Mouse (Mus musculus) CD4-positive helper T cell, adult 2 months (primary cell): Measurements from ENCODE around the gene Kcnmb3.
A peak's percentile ranks its signal among the peaks of the same experiment; 100 is the strongest.

ENCODE experiments used
- DNase-seq: peaks from one replicate; pipeline ENCODE4 v3.0.0-alpha.2; 2012; ENCODE audit warnings: low read depth, missing footprints, low spot score

The Kcnmb3 gene

DNA sequence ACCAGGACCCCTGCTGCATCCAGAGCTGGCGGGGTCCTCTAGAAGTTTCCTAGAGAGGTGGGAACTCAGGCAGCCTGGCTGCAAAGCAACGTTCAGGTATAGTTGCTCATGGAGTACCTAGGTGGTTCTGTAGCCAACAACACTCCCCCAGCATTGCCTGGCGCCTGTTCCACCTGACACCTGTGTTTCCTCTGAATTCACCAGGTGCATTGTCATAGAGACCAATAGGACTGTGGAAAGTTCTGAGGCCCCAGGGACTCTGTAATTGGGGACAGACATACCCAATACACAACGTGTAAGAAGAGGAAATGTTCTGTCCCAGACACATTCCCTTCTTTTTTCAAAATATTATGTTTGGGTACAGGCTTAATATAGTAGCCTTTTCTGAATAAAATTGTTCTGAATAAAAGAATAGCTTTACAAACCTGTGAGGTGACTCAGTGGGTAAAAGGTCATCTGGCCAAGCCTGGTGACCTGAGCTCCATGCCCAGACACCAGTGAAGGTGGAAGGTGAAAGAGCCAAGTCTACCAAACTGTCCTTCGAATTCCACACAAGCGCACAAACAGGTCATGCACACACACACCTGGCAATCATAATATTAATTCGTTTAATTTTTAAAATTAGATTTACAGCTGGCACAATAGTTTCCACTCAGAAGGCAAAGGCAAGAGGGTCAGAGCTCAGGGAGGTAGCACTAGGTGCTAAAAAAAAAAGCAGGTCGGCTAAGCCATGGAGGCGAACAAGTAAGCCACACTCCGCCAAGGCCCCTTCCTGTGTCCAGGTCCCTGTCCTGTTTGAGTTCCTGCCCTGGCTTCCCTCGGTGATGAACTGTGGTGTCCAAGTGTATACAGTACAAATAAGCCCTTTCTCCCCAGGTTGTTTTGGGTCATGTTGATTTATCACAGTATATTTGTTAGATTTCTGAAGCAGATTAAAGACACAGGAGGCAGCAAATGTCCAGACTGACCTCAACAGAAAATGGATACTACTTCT, at the start of gene Kcnmb3:
TSS of gene Kcnmb3 (minus strand) at position 135 of the 994 bp plus-strand sequence.
- no peak for DNase-seq

DNA sequence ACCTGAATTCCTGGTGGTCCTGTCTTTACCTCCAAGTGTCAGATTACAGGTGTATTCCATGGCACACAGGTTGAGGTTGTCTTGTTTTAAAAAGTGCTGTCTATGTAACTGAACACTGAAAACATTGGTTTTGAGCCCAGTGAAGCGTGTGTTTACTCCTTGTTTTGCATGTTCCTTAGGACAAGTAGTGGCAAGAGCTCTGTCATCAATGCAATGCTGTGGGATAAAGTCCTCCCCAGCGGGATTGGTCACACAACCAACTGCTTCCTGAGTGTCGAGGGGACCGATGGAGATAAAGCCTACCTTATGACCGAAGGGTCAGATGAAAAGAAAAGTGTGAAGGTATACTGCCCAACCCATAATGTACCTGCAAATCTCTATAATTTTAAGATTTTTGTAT, 46.1 kb upstream of the Kcnmb3 start:
- DNase-seq = no peak

DNA sequence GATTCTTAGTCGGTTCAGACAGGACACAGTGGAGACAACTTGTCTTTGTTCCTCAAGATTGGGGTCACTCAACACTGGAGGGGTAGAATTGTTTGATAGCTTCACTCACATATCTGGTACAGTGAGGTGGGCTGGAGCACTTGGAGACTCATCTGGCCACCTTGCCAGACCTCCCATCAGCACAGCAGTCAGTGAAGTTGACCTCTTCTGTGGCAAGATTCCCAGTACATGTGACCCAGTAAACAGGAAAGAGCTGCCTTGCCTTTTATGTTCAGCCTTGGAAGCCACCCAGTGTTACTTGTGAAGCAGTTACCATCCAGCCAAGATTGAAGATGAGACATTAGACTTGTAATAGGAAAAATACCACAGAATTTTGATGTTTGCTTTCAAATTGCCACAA, 45.5 kb upstream of the Kcnmb3 start:
- DNase-seq = no peak

DNA sequence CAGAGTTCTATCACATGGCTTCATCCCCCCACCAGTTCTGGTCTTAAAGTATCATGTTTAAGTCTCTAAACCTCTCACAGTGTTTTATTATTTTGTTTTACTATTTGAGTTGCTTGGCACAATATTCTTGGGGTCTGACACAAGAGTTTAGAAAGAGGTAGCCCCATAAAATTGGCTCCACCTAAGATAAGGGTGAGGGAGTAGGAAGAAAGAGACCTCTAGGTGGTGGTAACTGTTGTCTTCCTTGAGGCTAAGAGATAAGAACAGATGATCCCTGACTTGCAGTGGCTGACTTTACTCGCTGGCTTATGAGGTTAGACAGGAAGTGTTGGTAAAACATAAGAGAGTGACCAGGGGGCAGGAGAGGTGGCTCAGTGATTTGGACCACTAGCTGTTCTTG, 43.7 kb upstream of the Kcnmb3 start:
- no peak for DNase-seq

DNA sequence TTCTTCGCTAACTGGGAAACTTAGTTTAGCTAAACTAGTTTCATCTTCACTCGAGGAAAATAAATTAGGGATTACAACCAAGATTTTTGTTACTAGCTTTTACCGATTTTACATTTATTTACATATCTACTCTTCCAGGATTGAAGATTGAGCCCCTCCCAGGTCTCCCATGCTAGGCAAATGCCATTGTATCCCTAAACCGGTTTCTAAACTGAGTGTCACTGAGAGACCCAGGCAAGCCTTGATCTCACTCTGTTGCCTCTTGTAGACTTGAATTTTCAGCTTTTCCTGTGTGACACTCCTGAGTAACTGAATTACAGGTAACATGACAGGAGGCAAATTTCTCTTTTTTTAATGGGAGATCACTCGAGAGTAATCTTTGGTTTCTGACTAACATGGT, 38.0 kb upstream of the Kcnmb3 start:
- DNase-seq = no peak

DNA sequence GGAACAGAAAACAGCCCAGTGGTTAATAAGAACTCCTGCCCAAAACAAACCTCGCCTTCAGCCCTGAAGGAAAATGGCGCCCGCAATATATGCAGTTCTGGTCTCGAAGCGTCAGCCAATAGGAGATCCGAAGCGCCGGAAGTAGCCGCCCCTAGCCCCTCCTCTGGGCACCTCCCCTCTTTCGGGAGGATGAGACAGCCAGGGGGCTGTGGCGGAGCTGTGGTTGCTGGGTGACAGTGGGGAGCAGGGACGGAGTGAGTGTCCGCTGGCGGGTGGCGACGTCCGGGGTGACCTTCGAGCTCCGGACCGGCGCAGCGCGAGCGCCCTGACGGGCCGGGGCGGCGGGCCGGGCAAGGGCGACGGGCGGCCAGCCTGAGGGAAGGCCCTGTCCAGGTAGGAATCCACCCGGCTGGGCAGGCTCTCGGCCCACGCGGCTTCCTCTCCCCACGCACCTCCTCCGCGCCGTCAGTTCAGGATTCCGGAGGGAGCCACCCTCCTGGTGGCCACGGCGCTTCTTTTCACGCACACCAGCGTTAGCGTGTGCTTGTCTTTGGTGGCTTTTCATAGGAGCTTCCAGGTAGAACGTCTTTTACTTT, 37.4 kb upstream of the Kcnmb3 start, which contains the start of gene Mfn1:
TSS of gene Mfn1 (plus strand) at position 163 of the 596 bp plus-strand sequence.
- peak; percentile 94 for DNase-seq

DNA sequence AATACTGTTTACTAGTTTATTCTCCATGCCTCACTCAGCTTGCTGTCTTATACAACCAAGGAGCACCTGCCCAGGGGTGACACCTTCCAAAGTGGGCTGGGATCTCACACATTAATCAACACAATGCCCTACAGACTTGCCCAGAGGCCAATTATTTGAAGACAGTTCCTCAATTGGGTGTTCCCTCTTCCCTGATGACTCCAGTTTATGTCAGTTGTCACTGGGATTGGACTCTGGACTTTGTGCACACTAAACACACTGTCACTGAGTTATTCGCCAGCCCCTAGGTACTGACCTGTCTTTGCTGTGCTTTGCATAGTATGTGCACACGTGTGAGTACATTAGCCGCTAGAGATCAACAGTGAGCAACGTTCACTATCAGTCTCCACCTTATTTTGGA, 35.1 kb upstream of the Kcnmb3 start:
- DNase-seq = no peak

DNA sequence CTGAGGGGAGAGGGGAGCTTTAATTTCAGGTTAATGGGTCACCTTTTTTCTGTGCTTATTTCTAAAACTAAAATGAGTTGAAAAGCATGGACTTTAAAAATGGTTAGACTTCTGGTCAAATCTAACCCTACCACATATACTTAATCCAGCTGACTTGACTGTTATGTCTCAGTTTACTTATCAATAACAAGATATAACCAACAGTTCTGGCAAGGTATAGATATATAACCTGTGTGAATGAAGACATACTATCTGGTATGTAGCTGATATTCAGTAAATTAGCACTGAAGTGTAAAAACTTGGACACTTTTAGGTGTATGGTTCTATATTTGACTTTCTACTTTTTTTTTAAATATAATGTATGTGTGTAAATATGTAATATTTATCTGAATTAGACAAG, 21.5 kb upstream of the Kcnmb3 start:
- no peak for DNase-seq

DNA sequence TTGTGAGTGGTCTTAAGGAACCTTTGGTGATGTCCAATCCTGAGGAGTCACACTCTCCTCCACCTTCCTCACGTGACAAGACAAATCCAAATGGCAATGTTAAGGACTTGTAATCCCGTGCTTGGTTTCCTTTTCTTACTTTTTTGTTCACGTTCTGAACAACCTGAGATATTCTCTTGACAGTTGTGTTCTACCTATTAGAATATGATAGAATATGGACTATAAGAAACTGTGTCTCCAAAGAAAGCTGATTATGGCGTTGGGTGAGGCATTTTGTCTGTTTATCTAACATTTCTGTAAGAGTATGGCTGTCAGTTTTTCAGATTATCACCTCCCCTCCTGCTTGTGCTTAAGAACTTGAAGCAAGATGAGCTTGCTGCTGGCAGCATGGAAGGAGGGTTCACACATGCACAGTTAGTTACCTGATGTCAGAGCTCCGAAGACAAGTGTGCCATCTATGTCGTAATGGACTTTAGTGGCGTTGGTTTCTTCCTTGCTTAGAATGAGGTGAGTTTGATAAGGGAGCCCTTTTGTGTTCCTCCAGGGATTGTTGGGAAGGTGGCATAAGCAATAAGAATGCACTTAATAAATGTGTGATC, 20.8 kb upstream of the Kcnmb3 start:
- DNase-seq = no peak

DNA sequence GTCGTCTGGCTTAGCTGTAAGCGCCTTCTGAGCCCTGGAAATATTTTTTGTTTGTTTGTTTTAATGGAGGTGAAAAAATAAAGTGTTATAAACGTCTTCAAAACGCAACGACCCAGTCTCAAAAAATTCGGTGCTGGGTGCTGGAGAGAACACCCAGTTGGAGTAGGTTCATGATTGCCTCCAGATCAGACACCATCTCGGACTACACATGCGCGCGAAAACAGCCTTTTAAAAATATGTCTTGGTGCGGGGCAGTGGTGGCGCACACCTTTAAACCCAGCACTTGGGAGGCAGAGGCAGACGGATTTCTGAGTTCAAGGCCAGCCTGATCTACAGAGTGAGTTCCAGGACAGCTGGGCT, 19.1 kb upstream of the Kcnmb3 start:
- DNase-seq = peak; percentile 51

DNA sequence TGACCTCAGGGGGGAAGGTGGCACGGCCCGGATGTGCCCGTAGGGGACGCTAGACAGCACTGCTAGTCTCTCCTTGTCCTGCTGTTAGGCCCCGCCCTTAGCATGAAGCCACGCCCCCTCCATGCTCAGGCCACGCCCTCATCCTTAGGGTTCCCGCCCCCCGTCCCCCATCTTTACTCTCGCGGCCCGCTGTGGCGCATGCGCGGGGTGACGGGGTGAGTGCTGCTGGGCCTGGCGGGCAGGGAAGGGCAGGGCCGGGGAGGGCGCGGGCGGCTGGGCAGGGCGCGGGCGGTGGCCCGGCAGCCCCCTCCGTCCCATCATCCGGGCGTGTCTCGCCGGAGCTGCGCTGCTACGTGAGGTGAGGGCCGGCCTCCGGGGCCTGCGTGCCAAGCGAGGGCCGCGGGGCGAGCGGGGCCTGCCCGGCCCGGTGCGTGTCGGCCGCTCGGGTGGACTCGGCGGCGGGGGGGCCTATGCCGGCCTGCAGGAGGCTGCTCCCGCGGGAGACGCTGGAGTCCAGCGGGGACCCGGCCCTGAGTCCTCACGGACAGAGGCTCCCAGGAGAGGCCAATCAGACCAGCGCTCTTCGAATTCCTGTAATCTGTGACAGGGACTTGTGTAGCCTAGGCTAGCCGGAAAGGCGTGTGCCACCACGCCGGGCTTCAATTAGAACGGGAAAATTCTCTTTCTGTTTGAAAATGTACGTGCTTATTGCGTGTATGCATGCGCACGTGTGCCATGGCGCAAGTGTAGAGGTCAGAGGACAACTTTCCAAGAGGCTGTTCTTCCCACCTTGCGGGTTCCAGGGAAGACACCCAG, 18.6 kb upstream of the Kcnmb3 start:
- DNase-seq = peak; percentile 95

DNA sequence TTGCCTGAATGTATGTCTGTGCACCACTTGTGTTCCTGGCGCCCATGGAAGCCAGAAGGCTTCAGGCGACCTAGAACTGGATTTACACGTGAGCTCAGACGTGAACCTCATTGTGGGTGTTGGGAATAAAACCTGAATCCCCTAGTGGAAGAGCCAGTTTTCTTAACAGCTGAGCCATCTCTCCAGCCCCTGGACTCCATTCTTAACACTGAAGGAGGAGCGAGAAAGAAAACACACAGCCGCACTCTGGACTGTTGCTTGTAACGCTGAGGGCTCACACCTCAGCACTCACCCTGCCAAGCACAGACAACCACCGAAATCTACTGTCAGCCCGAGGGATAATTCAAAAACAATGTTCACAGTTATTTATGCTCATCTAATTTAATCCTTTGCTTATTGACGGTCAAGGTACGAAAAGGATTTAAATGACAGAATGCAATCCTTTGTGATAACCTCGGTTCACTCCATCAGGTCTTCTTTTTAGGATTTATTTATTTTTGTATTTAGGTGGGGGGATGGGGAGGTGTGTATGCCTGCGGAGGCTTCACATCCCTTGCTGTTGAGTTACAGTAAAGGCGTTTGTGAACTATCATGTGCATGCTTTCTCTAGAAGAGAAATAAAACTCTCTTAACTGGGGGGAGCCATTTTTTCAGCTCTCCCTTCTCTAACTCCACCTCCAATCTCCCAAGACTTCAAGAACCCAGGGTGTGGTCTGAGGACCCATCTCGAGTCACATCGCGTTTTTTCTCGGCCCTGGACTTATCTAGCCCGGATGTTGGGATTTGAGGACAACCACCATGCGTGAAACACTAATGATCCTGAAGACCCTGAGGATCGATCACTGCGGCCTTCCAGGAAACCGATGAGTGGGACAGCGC, 17.7 kb upstream of the Kcnmb3 start, which contains the start of gene Zfp639:
TSS of gene Zfp639 (plus strand) at position 764 of the 879 bp plus-strand sequence.
- DNase-seq = peak; percentile 15

DNA sequence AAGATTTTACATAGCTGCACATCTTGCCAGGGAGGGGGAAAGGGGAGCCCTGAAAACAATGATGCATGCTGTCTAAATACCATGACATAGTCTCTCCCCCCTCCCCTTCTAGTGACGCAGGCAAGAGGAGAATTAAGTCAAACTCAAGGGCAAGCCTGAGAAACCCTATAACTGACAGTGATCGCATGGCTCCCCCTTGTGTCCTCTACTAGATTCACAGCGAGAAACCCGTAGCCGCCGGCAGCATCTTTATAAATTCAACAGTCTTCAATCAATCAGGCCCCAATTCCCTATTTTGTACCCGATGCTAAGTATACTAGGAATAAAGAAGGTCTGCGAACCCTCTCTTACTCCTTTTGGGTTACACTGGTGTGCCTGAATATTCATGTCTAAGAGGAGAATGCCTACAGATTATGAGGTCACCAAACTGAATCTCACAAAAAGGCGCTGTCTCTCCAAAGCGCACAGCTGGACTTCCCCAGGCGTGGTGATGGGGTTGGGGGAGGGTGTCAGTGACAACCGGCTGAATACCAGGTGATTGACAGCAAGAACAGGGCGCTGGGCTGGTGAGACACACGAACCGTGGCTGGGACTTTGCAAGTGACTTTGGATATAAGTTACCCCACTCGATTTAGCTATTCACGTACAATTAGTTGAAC, 16.8 kb upstream of the Kcnmb3 start:
- peak; percentile 88 for DNase-seq

DNA sequence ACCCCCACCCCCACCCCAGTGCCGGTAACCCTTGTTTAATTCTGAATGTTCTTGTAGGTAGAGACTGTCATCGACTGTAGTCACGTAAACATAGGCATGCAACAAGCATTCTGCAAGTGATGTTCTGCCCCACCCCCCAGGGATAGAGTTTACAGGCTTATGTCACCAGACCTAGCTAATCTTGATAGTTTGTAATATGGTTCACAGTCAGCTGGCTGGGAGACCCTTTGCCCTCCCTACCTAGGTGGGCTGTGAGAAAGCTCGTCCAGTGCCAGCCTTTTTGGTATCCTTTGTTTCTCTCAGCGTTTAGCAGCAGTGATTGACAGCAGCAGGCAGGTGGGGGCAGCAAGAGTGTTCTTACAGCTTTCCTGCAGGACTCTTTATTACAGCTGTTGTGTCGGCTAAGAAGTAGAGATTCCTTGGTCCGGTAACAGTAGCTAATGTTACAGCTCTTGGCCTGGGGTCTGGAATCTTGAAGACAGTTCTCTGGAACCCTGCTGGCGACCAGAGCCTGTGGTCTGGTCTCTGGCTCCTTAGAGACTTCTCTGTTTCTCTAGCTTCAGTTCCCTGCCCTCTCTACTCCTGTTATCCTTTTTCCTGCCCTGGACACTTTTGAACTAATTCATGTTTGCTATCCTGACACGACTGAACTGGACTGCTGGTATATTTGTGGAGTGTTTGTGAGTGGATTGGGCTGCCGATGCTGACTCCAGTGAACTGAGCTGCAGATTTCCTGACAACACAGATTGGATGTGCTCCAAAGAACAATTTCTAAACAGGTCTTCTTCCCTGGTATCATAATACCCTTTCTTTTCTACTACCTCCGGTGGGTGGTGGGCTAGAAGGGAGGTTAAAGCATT, 14.6 kb upstream of the Kcnmb3 start:
- no peak for DNase-seq

DNA sequence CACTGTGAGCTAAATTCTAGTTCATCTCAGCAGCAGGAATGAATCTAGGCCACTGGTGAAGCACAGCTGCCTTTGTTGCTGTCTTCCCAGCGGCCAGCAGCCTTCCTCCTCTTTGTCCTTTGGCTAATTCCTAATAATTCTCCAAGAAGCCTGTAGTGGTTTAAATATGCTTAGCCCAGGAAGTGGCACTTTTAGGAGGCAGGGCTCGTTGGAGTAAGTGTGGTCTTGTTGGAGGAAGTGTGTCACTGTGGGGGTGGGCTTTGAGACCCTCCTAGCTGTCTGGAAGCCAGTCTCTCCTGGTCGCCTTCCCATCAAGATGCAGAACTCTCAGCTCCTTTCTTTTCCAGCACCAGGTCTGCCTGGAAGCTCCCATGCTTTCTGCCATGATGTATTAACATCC, 13.8 kb upstream of the Kcnmb3 start:
- DNase-seq = no peak

DNA sequence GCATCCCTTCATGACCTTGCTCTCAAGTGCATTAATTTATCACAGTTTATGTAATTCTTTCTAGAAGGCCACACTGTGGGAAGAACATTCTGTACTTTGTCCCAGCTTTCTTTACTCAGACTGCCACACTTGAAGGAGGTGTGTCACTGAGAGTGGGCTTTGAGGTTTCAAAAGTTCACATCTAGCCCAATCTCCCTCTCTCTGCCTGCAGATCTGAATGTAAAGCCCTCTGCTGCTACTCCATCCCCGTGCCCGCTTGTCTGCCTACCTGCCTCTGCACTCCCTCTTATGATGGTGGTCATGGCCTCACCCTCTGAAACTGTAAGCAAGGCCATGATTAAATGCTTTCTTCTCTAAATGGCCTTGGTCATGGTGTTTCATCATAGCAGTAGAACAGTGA, 8.3 kb upstream of the Kcnmb3 start:
- DNase-seq = no peak

DNA sequence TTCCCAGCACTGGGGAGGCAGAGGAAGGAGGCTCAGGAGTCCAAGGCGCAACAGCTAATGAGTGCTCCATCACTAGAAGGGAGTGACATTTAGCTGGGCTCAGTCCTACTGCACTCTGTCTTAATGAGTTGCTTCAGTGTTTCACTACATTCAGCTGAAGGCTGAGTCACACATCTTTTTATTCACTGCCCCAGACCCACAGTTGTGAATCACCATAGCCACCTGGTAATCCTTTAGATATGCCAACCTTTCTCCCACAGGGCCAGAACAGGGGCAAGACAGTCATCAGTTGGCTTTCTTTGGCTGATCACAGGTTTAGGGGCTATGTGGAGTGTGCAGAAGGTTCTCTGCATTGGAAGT, 4.7 kb upstream of the Kcnmb3 start:
- no peak for DNase-seq

DNA sequence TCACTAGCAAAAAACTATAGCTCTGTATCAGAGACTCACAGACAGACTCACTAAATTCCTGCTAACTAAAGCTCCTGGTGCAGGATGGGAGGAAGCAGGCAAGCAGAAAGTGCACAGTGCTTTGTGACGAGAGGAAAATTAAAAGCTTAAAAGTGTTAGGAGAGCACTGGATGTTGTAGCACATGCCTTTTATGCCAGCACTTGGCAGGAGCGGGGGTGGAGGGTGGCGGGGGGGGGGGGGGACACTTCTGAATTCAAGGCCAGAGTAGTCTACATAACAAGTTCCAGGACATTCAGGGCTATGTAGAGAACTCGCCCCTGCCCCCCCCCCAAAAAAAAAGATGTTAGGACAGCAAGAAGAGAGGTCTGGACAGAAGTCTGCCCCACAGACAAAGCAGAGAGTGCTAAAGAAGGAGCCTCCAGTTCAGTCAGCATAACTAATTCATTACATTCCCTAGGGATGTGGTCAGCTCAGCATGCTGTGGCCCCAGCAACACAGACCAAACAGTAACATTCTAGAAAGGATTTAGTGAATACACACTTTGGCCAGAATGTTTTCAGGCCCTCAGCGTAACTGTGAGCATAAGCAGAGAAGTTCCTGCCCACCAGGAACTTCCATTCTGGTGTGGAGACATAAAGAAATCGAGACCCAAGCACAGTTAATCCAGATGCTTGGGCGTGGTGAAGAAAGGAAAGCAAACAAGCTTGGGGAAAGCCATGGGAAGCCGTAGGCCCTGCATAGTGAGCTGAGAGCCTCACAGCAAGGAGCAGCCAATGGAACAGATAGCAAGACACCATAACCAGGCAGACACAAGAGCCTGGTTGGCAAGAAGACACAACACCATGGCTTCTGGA, 4.1 kb upstream of the Kcnmb3 start:
- DNase-seq = no peak
